Mouse (Mus musculus): ENCODE results near the gene Tomm6. TPM values are rescaled to one million over a fixed set of nuclear protein-coding genes. Genes with fewer than 3 reads are reported as not detected.
A peak's percentile ranks its signal among the peaks of the same experiment; 100 is the strongest.

Tomm6 gene
- polyA plus RNA-seq, 1 experiment = 178 TPM

GRCm38 (mm10) chr17:47678238-47678637 is 9.9 kb downstream of the Tomm6 start:
- H3K4me1 ChIP-seq (ENCODE audit: control insufficient read depth, insufficient read depth, low read length) = peaks cover 1% of the 10 kb centered on the region; the same call in 1 of the 2 replicates
- TF ChIP-seq CTCF (IDR thresholded peaks at IDR 0.05; ENCODE audit: control insufficient read depth, insufficient read depth, low read length) (no peak), POLR2A (IDR thresholded peaks at IDR 0.05; ENCODE audit: borderline replicate concordance, control insufficient read depth, low read depth, low read length) (no peak)
- 91% methylated on average over 5 of the region's 5 CpGs for WGBS

DNA sequence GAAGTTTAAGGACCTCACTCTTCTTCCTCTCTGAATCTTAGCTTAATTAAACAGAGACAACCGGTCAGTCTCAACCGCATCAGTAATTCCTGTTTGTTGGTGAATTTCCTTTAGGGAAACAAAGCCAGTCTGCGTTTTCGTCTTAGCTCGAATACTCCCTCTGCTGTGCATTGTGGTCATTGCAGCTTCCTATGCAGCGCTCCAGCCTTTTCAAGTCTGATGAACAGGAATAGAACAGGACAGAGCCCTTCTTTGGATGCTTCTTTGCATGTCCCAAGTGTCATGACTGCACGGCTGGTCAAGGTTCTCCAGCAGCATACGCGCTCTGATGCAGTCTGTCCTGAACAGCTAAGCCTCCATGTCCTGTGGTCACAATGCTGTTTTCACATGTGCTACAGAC is 11.6 kb downstream of the Tomm6 start:
- TF ChIP-seq POLR2A (IDR thresholded peaks at IDR 0.05; ENCODE audit: borderline replicate concordance, control insufficient read depth, low read depth, low read length) (no peak), CTCF (IDR thresholded peaks at IDR 0.05; ENCODE audit: control insufficient read depth, insufficient read depth, low read length) (peak; percentile 49)
- 33% methylated on average over 9 of the region's 9 CpGs for WGBS
- Histone ChIP-seq H3K4me3 (replicated peaks; ENCODE audit: control insufficient read depth, low read depth, low read length) (no peak overlapping the region), H3K4me1 (ENCODE audit: control insufficient read depth, insufficient read depth, low read length) (peaks cover 1% of the 10 kb centered on the region; the same call in 1 of the 2 replicates), H3K27ac (ENCODE audit: control insufficient read depth, insufficient read depth, low read depth, low read length, poor library complexity) (no peak overlapping the region)

More at GRCm38 (mm10) chr17:47678238-47678637, 9.9 kb downstream of the Tomm6 start:
- Histone ChIP-seq H3K27ac (ENCODE audit: control insufficient read depth, insufficient read depth, low read depth, low read length, poor library complexity) (no peak overlapping the region), H3K4me3 (replicated peaks; ENCODE audit: control insufficient read depth, low read depth, low read length) (no peak overlapping the region)

DNA sequence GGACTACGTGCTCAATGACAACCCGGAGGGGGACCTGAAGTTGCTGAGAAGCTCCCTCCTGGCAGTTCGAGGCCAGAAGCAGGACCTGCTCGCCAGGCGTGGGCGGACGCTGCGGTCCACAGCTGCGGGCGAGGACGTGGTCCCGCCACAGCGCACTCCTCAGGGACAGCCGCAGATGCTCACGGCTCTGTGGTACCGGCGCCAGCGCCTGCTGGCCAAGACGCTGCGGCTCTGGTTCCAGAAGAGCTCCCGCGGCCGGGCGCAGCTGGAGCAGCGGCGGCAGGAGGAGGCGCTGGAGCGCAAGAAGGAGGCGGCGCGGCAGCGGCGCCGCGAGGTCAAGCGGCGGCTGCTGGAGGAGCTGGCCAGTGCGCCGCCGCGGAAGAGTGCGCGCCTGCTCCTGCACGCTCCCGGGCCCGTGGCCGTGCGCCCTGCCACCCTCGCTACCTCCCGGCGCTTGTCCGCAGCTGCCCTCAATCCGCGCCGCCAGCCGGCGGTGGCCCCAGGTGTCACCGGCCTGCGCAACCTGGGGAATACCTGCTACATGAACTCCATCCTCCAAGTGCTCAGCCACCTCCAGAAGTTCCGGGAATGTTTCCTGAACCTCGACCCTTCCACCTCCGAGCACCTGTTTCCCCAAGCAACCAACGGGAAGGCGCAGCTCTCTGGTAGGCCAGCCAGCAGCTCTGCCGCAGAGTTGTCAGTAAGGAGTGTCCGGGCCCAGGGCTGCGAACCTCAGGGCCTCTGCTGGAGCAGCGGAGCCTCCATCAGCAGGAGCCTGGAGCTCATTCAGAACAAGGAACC is 15.7 kb downstream of the Tomm6 start:
- WGBS = 17% methylated on average over 68 of the region's 68 CpGs
- H3K4me3 ChIP-seq (replicated peaks; ENCODE audit: control insufficient read depth, low read depth, low read length) = no peak overlapping the region
- H3K27ac ChIP-seq (ENCODE audit: control insufficient read depth, insufficient read depth, low read depth, low read length, poor library complexity) = no peak overlapping the region
- H3K4me1 ChIP-seq (ENCODE audit: control insufficient read depth, insufficient read depth, low read length) = peaks cover 1% of the 10 kb centered on the region; the same call in 1 of the 2 replicates
- TF ChIP-seq POLR2A (IDR thresholded peaks at IDR 0.05; ENCODE audit: borderline replicate concordance, control insufficient read depth, low read depth, low read length) (no peak), CTCF (IDR thresholded peaks at IDR 0.05; ENCODE audit: control insufficient read depth, insufficient read depth, low read length) (no peak)

DNA sequence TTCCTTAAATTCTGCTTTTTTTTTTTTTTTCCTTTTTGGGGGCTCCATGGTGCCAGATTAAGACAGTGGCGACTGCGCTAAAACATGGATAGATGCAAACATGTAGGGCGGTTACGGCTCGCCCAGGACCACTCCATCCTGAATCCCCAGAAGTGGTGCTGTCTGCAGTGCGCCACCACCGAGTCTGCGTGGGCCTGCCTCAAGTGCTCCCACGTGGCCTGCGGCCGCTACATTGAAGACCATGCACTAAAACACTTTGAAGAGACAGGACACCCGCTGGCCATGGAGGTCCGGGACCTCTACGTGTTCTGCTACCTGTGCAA is 16.2 kb downstream of the Tomm6 start:
- TF ChIP-seq POLR2A (IDR thresholded peaks at IDR 0.05; ENCODE audit: borderline replicate concordance, control insufficient read depth, low read depth, low read length) = no peak
- TF ChIP-seq CTCF (IDR thresholded peaks at IDR 0.05; ENCODE audit: control insufficient read depth, insufficient read depth, low read length) = no peak
- no peak overlapping the region for H3K4me3 ChIP-seq (replicated peaks; ENCODE audit: control insufficient read depth, low read depth, low read length)
- 64% methylated on average over 14 of the region's 14 CpGs for WGBS
- no peak overlapping the region for H3K27ac ChIP-seq (ENCODE audit: control insufficient read depth, insufficient read depth, low read depth, low read length, poor library complexity)
- peaks cover 1% of the 10 kb centered on the region; the same call in 1 of the 2 replicates for H3K4me1 ChIP-seq (ENCODE audit: control insufficient read depth, insufficient read depth, low read length)

GRCm38 (mm10) chr17:47669166-47669565 is 19.0 kb downstream of the Tomm6 start:
- no peak for TF ChIP-seq CTCF (IDR thresholded peaks at IDR 0.05; ENCODE audit: control insufficient read depth, insufficient read depth, low read length)
- TF ChIP-seq POLR2A (IDR thresholded peaks at IDR 0.05; ENCODE audit: borderline replicate concordance, control insufficient read depth, low read depth, low read length) = no peak
- peaks cover 1% of the 10 kb centered on the region; the same call in 1 of the 2 replicates for H3K4me1 ChIP-seq (ENCODE audit: control insufficient read depth, insufficient read depth, low read length)
- no peak overlapping the region for H3K27ac ChIP-seq (ENCODE audit: control insufficient read depth, insufficient read depth, low read depth, low read length, poor library complexity)
- no peak overlapping the region for H3K4me3 ChIP-seq (replicated peaks; ENCODE audit: control insufficient read depth, low read depth, low read length)
- 73% methylated on average over 4 of the region's 4 CpGs for WGBS

- no peaks in the 10 kb centered on the region for H3K4me1 ChIP-seq (ENCODE audit: control insufficient read depth, insufficient read depth, low read length)
- H3K27ac ChIP-seq (ENCODE audit: control insufficient read depth, insufficient read depth, low read depth, low read length, poor library complexity) = no peak overlapping the region
- no peak overlapping the region for H3K4me3 ChIP-seq (replicated peaks; ENCODE audit: control insufficient read depth, low read depth, low read length)
- TF ChIP-seq CTCF (IDR thresholded peaks at IDR 0.05; ENCODE audit: control insufficient read depth, insufficient read depth, low read length) (no peak), POLR2A (IDR thresholded peaks at IDR 0.05; ENCODE audit: borderline replicate concordance, control insufficient read depth, low read depth, low read length) (no peak)
- WGBS = 73% methylated on average over 7 of the region's 7 CpGs
These were observed 23.7 kb downstream of the Tomm6 start for GRCm38 (mm10) chr17:47664474-47664873.

- WGBS = 91% methylated on average over 9 of the region's 9 CpGs
- H3K4me1 ChIP-seq (ENCODE audit: control insufficient read depth, insufficient read depth, low read length) = no peaks in the 10 kb centered on the region
- no peak overlapping the region for H3K4me3 ChIP-seq (replicated peaks; ENCODE audit: control insufficient read depth, low read depth, low read length)
- TF ChIP-seq POLR2A (IDR thresholded peaks at IDR 0.05; ENCODE audit: borderline replicate concordance, control insufficient read depth, low read depth, low read length) (no peak), CTCF (IDR thresholded peaks at IDR 0.05; ENCODE audit: control insufficient read depth, insufficient read depth, low read length) (no peak)
- no peak overlapping the region for H3K27ac ChIP-seq (ENCODE audit: control insufficient read depth, insufficient read depth, low read depth, low read length, poor library complexity)
These were observed 25.0 kb downstream of the Tomm6 start for GRCm38 (mm10) chr17:47663009-47663713.

- no peak overlapping the region for H3K27ac ChIP-seq (ENCODE audit: control insufficient read depth, insufficient read depth, low read depth, low read length, poor library complexity)
- WGBS = 33% methylated on average over 3 of the region's 3 CpGs
- H3K4me1 ChIP-seq (ENCODE audit: control insufficient read depth, insufficient read depth, low read length) = no peaks in the 10 kb centered on the region
- TF ChIP-seq POLR2A (IDR thresholded peaks at IDR 0.05; ENCODE audit: borderline replicate concordance, control insufficient read depth, low read depth, low read length) (no peak), CTCF (IDR thresholded peaks at IDR 0.05; ENCODE audit: control insufficient read depth, insufficient read depth, low read length) (no peak)
- no peak overlapping the region for H3K4me3 ChIP-seq (replicated peaks; ENCODE audit: control insufficient read depth, low read depth, low read length)
These were observed 29.4 kb downstream of the Tomm6 start for GRCm38 (mm10) chr17:47658741-47659243.
